Comparison of ENCODE assay signal across 8 mouse cellular contexts in genomic region chr10:123196835-123197559, GRCm38 (mm10). TPM values are rescaled to one million over a fixed set of nuclear protein-coding genes. Genes with fewer than 3 reads are reported as not detected.
A peak's percentile ranks its signal among the peaks of the same experiment; 100 is the strongest.
DNase-seq lines count a peak whose midpoint lies in the region; TF ChIP-seq lines count a peak whose summit lies in the region.

Usp15 (minus strand) TSS chr10:123196995.

- TF ChIP-seq CTCF in gastrocnemius, adult 2 months (IDR thresholded peaks at IDR 0.05): no peak

- peak within 1 kb of the TSS; percentile 98 for H3K27ac ChIP-seq in gastrocnemius, adult 2 months

- peaks cover 3% of the 10 kb centered on the region for H3K36me3 ChIP-seq in megakaryocyte, embryonic 14.5 days (replicated peaks; ENCODE audit: low read length)

- peaks cover 1% of the 10 kb centered on the region for H3K27me3 ChIP-seq in megakaryocyte, embryonic 14.5 days (replicated peaks)

- peaks cover 40% of the 10 kb centered on the region for H3K4me1 ChIP-seq in megakaryocyte, embryonic 14.5 days

- H3K4me3 ChIP-seq in gastrocnemius, adult 2 months: peak within 1 kb of the TSS; percentile 98
- H3K4me3 ChIP-seq in megakaryocyte, embryonic 14.5 days (replicated peaks): peak within 1 kb of the TSS; percentile 97

- DNase-seq in WW6 (ENCODE audit: low read depth, low spot score): peak; percentile 58
- DNase-seq in cerebellum, postnatal 4 days (ENCODE audit: low spot score in 2 of 2): peak; percentile 93 to 96
- peak; percentile 97 for DNase-seq in gastrocnemius, adult 2 months
- DNase-seq in hindlimb bud, embryonic 11.5 days (ENCODE audit: extremely low spot score, low read depth, low spot score): peak; percentile 22
- peak; percentile 80 to 91 for DNase-seq in left cerebral cortex, adult 8-10 months (ENCODE audit: low spot score in 2 of 2)
- peak; percentile 96 for DNase-seq in right cerebral cortex, postnatal 10 days (ENCODE audit: low spot score in 2 of 2)
- DNase-seq in urinary bladder, postnatal 25 days (ENCODE audit: low spot score): peak; percentile 91

- no peaks in the 10 kb centered on the region for H3K9me3 ChIP-seq in megakaryocyte, embryonic 14.5 days

- intact Hi-C loops in gastrocnemius, adult 2 months (cut with DNase I): loop anchor here (10.0 kb wide), 1 partner anchor 1102 kb away; the partner anchor contains the start of gene Rxylt1

RNA-seq across cellular contexts. Expression of gene Usp15, which starts in this region (rescaled TPM):
- total RNA-seq in gastrocnemius, adult 2 months (2021): 100 to 1,000 TPM; 171 to 187 TPM
- 10 to 100 TPM; 89.5 to 97.6 (median 94.6) TPM for total RNA-seq in left cerebral cortex, adult 8-10 months (2022)
- 0.87 and 7.8 TPM in 2 replicates for polyA plus RNA-seq in megakaryocyte, embryonic 14.5 days (2012; ENCODE audit: insufficient read depth, low replicate concordance)

Comparison
In these comparisons a context has a peak if more than half of its experiments do, and no peak if none do; other contexts are left out.
1. Peak in every context shown above with its lines: DNase-seq, H3K4me3 ChIP-seq and H3K27ac ChIP-seq.
2. DNase-seq: peak in every context shown above with its lines; median percentile 97 in gastrocnemius, adult 2 months; 96 in right cerebral cortex, postnatal 10 days; 94 in cerebellum, postnatal 4 days; 91 in urinary bladder, postnatal 25 days; 86 in left cerebral cortex, adult 8-10 months; 58 in WW6; 22 in hindlimb bud, embryonic 11.5 days.